Mouse (Mus musculus) heart, adult 2 months (tissue): ENCODE measurements around the gene Arih1.

Experiments
- CTCF ChIP-seq: fragments of 200-600 bp; IDR thresholded peaks from 2 replicates; pipeline ENCODE4 v1.8.1; 2022; ENCODE audit warnings: antibody characterized with exemption, mild to moderate bottlenecking, moderate library complexity
- POLR2A ChIP-seq: fragments of 200-500 bp; IDR thresholded peaks from 2 replicates; pipeline ENCODE4 v1.6.1; 2011; ENCODE audit warnings: mild to moderate bottlenecking, low read depth, low read length, control low read depth; ENCODE audit not compliant: insufficient read depth

- TF ChIP-seq CTCF (peak; percentile 35), POLR2A (no peak)
These were observed 30.7 kb upstream of the Arih1 start for GRCm38 (mm10) chr9:59517127-59517526.
